Mouse (Mus musculus) heart, embryonic 16.5 days (tissue): ENCODE measurements around the gene Cyp4x1. TPM values are rescaled to one million over a fixed set of nuclear protein-coding genes. Genes with fewer than 3 reads are reported as not detected.

Experiments used
- ATAC-seq: fragments of 200-750 bp; cut with Nextera tagmentation; replicated peaks from 2 replicates; pipeline ENCODE4 v1.8.0; 2017; ENCODE audit warnings: moderate number of reproducible peaks; ENCODE audit not compliant: insufficient read depth, low FRiP score; ENCODE audit errors: extremely low read depth
- H3K27ac ChIP-seq: fragments of 300-500 bp; sonication (generic); 2 replicates; pipeline ENCODE4 v1.5.1; 2014; ENCODE audit warnings: mild to moderate bottlenecking, low read length, control low read depth, moderate library complexity
- H3K27me3 ChIP-seq: fragments of 300-500 bp; sonication (generic); 2 replicates; pipeline ENCODE4 v1.6.1; 2014; ENCODE audit warnings: low read length, mixed read lengths; ENCODE audit not compliant: control insufficient read depth, insufficient read depth
- H3K36me3 ChIP-seq: fragments of 300-500 bp; sonication (generic); 2 replicates; pipeline ENCODE4 v1.6.1; 2014; ENCODE audit not compliant: control insufficient read depth, insufficient read depth
- H3K4me1 ChIP-seq: fragments of 300-500 bp; sonication (generic); 2 replicates; pipeline ENCODE4 v1.6.1; 2014; ENCODE audit warnings: low read length, mixed read lengths; ENCODE audit not compliant: control insufficient read depth, insufficient read depth
- H3K4me2 ChIP-seq: fragments of 300-500 bp; sonication (generic); 2 replicates; pipeline ENCODE4 v1.6.1; 2014; ENCODE audit warnings: low read depth, mild to moderate bottlenecking, control low read depth, low read length
- H3K4me3 ChIP-seq: fragments of 300-500 bp; sonication (generic); 2 replicates; pipeline ENCODE4 v1.5.1; 2014; ENCODE audit warnings: mild to moderate bottlenecking, control low read depth, low read length
- H3K9ac ChIP-seq: fragments of 300-500 bp; sonication (generic); 2 replicates; pipeline ENCODE4 v1.6.1; 2014; ENCODE audit warnings: low read length, control low read depth
- H3K9me3 ChIP-seq: fragments of 300-500 bp; sonication (generic); replicated peaks from 2 replicates; pipeline ENCODE4 v1.6.1; 2016; ENCODE audit warnings: low read length; ENCODE audit not compliant: control insufficient read depth
- WGBS: fragments of 180-500 bp; shearing (Covaris S2); extraction: QIAGEN DNeasy Blood & Tissue Kit; methylation state at CpG from one replicate; pipeline ENCODE4 v1.1.7; 2014; 5-methylcytosine and 5-hydroxymethylcytosine counted together
- polyA plus RNA-seq: library from polyadenylated mRNA; unstranded; fragments of >200 nt; fragmentation: Nextera tagmentation; extraction: Ambion mirVana; gene quantifications from 2 replicates; pipeline ENCODE4 v1.2.1, GENCODE M21; 2015

Cyp4x1 gene
- polyA plus RNA-seq, 1 experiment from 2014 or later = not detected

- no peaks in the 10 kb centered on the region for H3K36me3 ChIP-seq
- no peak overlapping the region for H3K27ac ChIP-seq
- no peak for ATAC-seq
- 22% methylated on average over 6 of the region's 6 CpGs for WGBS
- H3K4me3 ChIP-seq = no peak overlapping the region
- no peak overlapping the region for H3K9ac ChIP-seq
- no peaks in the 10 kb centered on the region for H3K9me3 ChIP-seq
- no peaks in the 10 kb centered on the region for H3K4me1 ChIP-seq
- H3K27me3 ChIP-seq = peaks cover 13% of the 10 kb centered on the region; the same call in 1 of the 2 replicates
- no peak overlapping the region for H3K4me2 ChIP-seq
These were observed 48.5 kb downstream of the Cyp4x1 start for GRCm38 (mm10) chr4:115085522-115086095.

GRCm38 (mm10) chr4:115083031-115083430, 51.0 kb downstream of the Cyp4x1 start:
- Histone ChIP-seq H3K27me3 (peaks cover 5% of the 10 kb centered on the region; the same call in 1 of the 2 replicates), H3K4me3 (no peak overlapping the region), H3K4me1 (peaks cover 8% of the 10 kb centered on the region), H3K36me3 (no peaks in the 10 kb centered on the region), H3K9ac (no peak overlapping the region), H3K9me3 (no peaks in the 10 kb centered on the region), H3K27ac (no peak overlapping the region), H3K4me2 (no peak overlapping the region)
- 81% methylated on average over 3 of the region's 3 CpGs for WGBS
- ATAC-seq = no peak

GRCm38 (mm10) chr4:115079821-115080349, 54.2 kb downstream of the Cyp4x1 start:
- 0 out of 2 replicates have a peak, but pooled peaks cover 2% of the 10 kb centered on the region for H3K27me3 ChIP-seq
- H3K4me2 ChIP-seq = no peak overlapping the region
- no peak for ATAC-seq
- WGBS = 22% methylated on average over 5 of the region's 5 CpGs
- no peaks in the 10 kb centered on the region for H3K9me3 ChIP-seq
- H3K4me3 ChIP-seq = no peak overlapping the region
- no peak overlapping the region for H3K9ac ChIP-seq
- no peaks in the 10 kb centered on the region for H3K36me3 ChIP-seq
- peaks cover 8% of the 10 kb centered on the region for H3K4me1 ChIP-seq
- H3K27ac ChIP-seq = no peak overlapping the region

GRCm38 (mm10) chr4:115078892-115079820, 54.9 kb downstream of the Cyp4x1 start:
- WGBS = 39% methylated on average over 10 of the region's 10 CpGs
- Histone ChIP-seq H3K9ac (no peak overlapping the region), H3K36me3 (no peaks in the 10 kb centered on the region), H3K4me3 (no peak overlapping the region), H3K4me2 (no peak overlapping the region), H3K27me3 (0 out of 2 replicates have a peak, but pooled peaks cover 2% of the 10 kb centered on the region), H3K27ac (peak overlapping the region; percentile 17; the same call in 1 of the 2 replicates), H3K9me3 (no peaks in the 10 kb centered on the region), H3K4me1 (peaks cover 8% of the 10 kb centered on the region)
- ATAC-seq = peak; percentile 35

- peak; percentile 76 for ATAC-seq
These were observed 58.7 kb downstream of the Cyp4x1 start for GRCm38 (mm10) chr4:115075204-115075915.

GRCm38 (mm10) chr4:115074789-115075188, 59.3 kb downstream of the Cyp4x1 start:
- Histone ChIP-seq H3K27me3 (0 out of 2 replicates have a peak, but pooled peaks cover 2% of the 10 kb centered on the region), H3K9me3 (no peaks in the 10 kb centered on the region), H3K36me3 (no peaks in the 10 kb centered on the region), H3K4me3 (no peak overlapping the region), H3K4me2 (no peak overlapping the region), H3K27ac (peak overlapping the region; percentile 70), H3K4me1 (peaks cover 8% of the 10 kb centered on the region), H3K9ac (no peak overlapping the region)
- no peak for ATAC-seq
- WGBS = 70% methylated on average over 1 of the region's 1 CpGs

More at GRCm38 (mm10) chr4:115075204-115075915, 58.7 kb downstream of the Cyp4x1 start:
- WGBS = 29% methylated on average over 3 of the region's 3 CpGs
- Histone ChIP-seq H3K4me3 (no peak overlapping the region), H3K36me3 (no peaks in the 10 kb centered on the region), H3K9me3 (no peaks in the 10 kb centered on the region), H3K9ac (no peak overlapping the region), H3K27me3 (0 out of 2 replicates have a peak, but pooled peaks cover 2% of the 10 kb centered on the region), H3K4me2 (no peak overlapping the region), H3K27ac (peak overlapping the region; percentile 70), H3K4me1 (peaks cover 8% of the 10 kb centered on the region)

- ATAC-seq = no peak
- no peaks in the 10 kb centered on the region for H3K4me1 ChIP-seq
These were observed 62.4 kb downstream of the Cyp4x1 start for GRCm38 (mm10) chr4:115071668-115072067.

GRCm38 (mm10) chr4:115063518-115064239, 70.4 kb downstream of the Cyp4x1 start:
- H3K4me1 ChIP-seq = peaks cover 8% of the 10 kb centered on the region
- peak overlapping the region; percentile 98 for H3K4me2 ChIP-seq
- no peaks in the 10 kb centered on the region for H3K9me3 ChIP-seq
- no peaks in the 10 kb centered on the region for H3K36me3 ChIP-seq
- ATAC-seq = no peak
- 4% methylated on average over 31 of the region's 31 CpGs for WGBS
- H3K9ac ChIP-seq = peak overlapping the region; percentile 64
- H3K4me3 ChIP-seq = peak overlapping the region; percentile 64
- peaks cover 76% of the 10 kb centered on the region for H3K27me3 ChIP-seq
- H3K27ac ChIP-seq = no peak overlapping the region

More at GRCm38 (mm10) chr4:115071668-115072067, 62.4 kb downstream of the Cyp4x1 start:
- no peak overlapping the region for H3K4me3 ChIP-seq
- no peaks in the 10 kb centered on the region for H3K36me3 ChIP-seq
- H3K27ac ChIP-seq = no peak overlapping the region
- peaks cover 5% of the 10 kb centered on the region; the same call in 1 of the 2 replicates for H3K27me3 ChIP-seq
- H3K4me2 ChIP-seq = no peak overlapping the region
- H3K9me3 ChIP-seq = no peaks in the 10 kb centered on the region
- H3K9ac ChIP-seq = no peak overlapping the region
- 55% methylated on average over 1 of the region's 1 CpGs for WGBS
